Mouse (Mus musculus): Measurements from ENCODE around the gene Il2rb. TPM values are rescaled to one million over a fixed set of nuclear protein-coding genes. Genes with fewer than 3 reads are reported as not detected.

The Il2rb gene
- polyA plus RNA-seq, 1 experiment: 12.8 TPM

DNA sequence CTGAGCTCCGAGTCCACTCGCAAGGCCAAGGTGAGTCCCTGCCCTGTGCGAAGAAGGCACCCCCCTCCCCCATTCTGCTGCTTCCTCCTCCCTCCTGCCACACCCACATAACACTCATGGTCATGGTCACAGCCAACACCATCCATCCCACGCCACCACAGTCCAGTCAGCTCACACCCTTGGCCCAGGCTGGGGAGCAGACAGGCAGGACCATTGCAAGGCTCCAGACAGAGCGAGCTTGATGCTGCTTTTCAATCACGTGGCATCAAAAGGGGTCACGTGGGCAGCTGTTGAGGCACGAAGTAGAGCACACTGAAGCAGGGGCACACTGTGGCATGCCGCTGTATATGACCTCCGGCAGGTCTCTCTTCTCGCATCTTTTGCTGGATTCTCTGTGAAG, 59.4 kb downstream of the Il2rb start:
- WGBS: 88% methylated on average over 11 of the region's 11 CpGs
- no peak overlapping the region for H3K4me3 ChIP-seq (replicated peaks; ENCODE audit: extremely low read depth, low read depth, low read length)
- peaks cover 3% of the 10 kb centered on the region; the same call in 1 of the 2 replicates for H3K4me1 ChIP-seq (ENCODE audit: control insufficient read depth, insufficient read depth, low read length)
- no peak for DNase-seq
- no peak for TF ChIP-seq POLR2A (IDR thresholded peaks at IDR 0.05; ENCODE audit: borderline replicate concordance, extremely low read depth, low read depth, low read length)
- no peak for TF ChIP-seq CTCF (IDR thresholded peaks at IDR 0.05; ENCODE audit: insufficient read depth, low read length)

DNA sequence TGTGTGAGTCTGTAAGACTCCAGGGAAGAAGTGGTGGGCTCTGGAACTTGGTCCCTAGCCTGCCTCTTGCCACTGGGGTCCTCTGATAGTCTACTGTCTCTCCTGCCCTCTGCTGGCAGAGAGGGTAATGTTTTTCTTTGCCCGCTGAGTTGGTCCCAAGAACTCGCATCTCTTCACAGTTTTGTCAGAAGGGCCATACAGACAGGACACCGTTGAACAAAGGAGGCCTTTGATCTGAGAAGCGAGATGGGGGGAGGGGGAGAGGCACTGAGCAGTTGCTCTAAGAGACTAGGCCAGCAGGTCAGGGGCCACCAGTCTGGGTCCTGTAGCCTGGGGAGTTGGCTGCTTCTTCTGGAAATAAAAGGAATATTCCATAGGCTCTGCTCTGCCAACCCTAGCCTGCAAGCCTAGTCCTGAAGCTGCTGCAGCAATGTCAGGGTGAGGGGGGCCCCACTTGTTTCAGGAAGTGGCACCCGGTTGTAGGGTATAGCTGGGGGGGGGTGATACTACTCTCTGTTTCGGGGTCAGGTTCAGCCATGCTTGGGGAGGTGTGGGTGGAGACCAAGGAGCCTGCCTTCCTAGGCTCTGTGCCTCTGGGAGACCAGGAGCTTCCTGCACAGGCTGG, 60.1 kb downstream of the Il2rb start:
- no peak for DNase-seq
- Histone ChIP-seq H3K4me1 (ENCODE audit: control insufficient read depth, insufficient read depth, low read length) (peaks cover 3% of the 10 kb centered on the region; the same call in 1 of the 2 replicates), H3K4me3 (replicated peaks; ENCODE audit: extremely low read depth, low read depth, low read length) (no peak overlapping the region)
- TF ChIP-seq POLR2A (IDR thresholded peaks at IDR 0.05; ENCODE audit: borderline replicate concordance, extremely low read depth, low read depth, low read length) (no peak), CTCF (IDR thresholded peaks at IDR 0.05; ENCODE audit: insufficient read depth, low read length) (peak; percentile 47)
- 47% methylated on average over 6 of the region's 6 CpGs for WGBS

DNA sequence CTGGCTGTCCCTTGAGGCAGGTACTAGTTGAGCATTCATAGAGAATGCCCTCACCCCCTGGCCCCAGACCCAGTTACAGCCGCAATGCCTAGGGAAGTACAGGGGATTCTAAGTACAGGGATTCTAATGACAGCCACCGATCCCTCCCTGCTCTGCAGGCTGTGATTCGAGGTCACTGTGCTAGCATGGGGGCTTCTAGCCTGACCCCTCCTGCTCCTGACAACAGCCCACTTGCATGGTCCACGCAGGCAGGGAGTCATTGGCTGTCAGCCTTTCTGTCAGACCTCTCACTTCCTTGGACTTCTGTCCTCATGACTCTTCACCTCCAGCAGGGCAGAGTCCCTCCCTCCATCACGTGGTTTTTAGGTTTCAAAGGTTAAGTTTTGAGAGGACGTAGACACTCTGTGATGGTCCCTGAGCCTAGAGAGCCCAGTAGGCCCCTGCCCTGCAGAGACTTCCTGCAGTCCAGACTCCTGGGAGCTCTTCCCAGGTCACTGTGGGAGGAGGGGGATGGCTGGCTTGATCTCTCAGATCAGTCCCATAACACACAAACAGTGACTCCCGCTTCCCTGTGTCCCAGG, 63.4 kb downstream of the Il2rb start:
- no peak overlapping the region for H3K4me3 ChIP-seq (replicated peaks; ENCODE audit: extremely low read depth, low read depth, low read length)
- H3K4me1 ChIP-seq (ENCODE audit: control insufficient read depth, insufficient read depth, low read length): 0 out of 2 replicates have a peak, but pooled peaks cover 2% of the 10 kb centered on the region
- 72% methylated on average over 7 of the region's 7 CpGs for WGBS
- DNase-seq: no peak
- TF ChIP-seq CTCF (IDR thresholded peaks at IDR 0.05; ENCODE audit: insufficient read depth, low read length): no peak
- no peak for TF ChIP-seq POLR2A (IDR thresholded peaks at IDR 0.05; ENCODE audit: borderline replicate concordance, extremely low read depth, low read depth, low read length)

DNA sequence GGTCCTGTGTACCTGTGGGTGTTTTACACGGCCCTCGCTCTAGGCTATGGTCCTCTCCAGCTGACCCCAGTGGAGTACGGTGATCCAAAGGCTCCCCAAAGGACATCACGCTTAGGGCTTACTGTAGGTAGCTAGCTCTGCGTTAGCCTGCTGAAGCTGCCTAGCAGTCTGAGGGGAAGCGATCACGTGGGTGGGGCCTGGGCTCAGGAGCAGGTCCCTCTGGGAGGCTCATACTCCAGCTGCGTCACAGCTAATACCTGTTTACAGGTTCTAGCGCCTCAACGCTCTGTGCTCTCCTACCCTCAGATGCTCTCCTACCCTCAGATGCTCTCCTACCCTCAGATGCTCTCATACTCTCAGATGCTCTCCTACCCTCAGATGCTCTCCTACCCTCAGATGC, 64.2 kb downstream of the Il2rb start:
- H3K4me3 ChIP-seq (replicated peaks; ENCODE audit: extremely low read depth, low read depth, low read length): no peak overlapping the region

DNA sequence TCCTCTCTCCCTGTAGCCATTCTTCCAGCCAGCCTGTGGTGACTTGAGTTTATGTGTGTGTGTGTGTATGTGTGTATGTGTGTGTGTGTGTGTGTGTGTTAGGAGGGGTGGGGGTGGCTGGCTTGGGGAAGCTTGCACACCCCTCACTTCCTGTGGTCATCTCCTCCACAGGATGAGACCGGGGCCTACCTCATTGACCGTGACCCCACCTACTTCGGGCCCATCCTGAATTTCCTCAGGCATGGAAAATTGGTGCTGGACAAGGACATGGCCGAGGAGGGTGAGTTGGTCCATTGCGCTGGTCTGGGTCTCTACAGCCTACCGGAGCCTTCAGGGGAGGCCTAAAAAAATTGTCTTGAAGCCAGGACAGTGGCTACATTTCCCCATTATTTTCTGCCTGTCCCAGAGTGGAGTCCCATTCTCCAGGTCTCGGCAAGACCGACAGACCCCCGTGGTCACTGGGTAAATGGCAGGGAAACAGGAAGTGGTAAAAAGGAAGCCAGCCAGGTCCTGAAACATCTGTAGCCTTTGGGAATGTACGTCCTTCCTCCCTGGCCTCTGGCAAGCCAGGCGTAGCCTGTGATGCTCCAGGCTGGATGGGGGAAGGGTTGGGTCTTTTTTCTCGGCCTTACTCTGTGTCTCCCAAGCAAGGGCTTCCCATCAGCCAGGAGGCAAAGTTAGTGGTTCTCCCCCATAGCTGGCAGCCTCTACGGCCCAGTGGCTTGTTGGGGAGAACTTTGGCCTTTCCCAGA, 65.0 kb downstream of the Il2rb start:
- no peak for DNase-seq
- Histone ChIP-seq H3K4me3 (replicated peaks; ENCODE audit: extremely low read depth, low read depth, low read length) (no peak overlapping the region), H3K4me1 (ENCODE audit: control insufficient read depth, insufficient read depth, low read length) (0 out of 2 replicates have a peak, but pooled peaks cover 2% of the 10 kb centered on the region)
- TF ChIP-seq POLR2A (IDR thresholded peaks at IDR 0.05; ENCODE audit: borderline replicate concordance, extremely low read depth, low read depth, low read length): no peak
- 64% methylated on average over 13 of the region's 13 CpGs for WGBS

More for the DNA sequence above, 64.2 kb downstream of the Il2rb start:
- WGBS: 89% methylated on average over 10 of the region's 10 CpGs
- DNase-seq: no peak
- TF ChIP-seq CTCF (IDR thresholded peaks at IDR 0.05; ENCODE audit: insufficient read depth, low read length) (no peak), POLR2A (IDR thresholded peaks at IDR 0.05; ENCODE audit: borderline replicate concordance, extremely low read depth, low read depth, low read length) (no peak)
- H3K4me1 ChIP-seq (ENCODE audit: control insufficient read depth, insufficient read depth, low read length): 0 out of 2 replicates have a peak, but pooled peaks cover 2% of the 10 kb centered on the region

Other genes with a start within 250 kb of the Il2rb start
- 8.4 and 9.5 TPM in 2 replicates for gene Csf2rb2, start 189.6 kb downstream of the Il2rb start, polyA plus RNA-seq (2012; rRNA removed)
- 27.2 and 27.4 TPM in 2 replicates for gene Csf2rb, start 169.5 kb downstream of the Il2rb start, polyA plus RNA-seq (2012; rRNA removed)
- not detected in 2 replicates for gene Tex33, start 99.4 kb downstream of the Il2rb start, polyA plus RNA-seq (2012; rRNA removed)
- 122 and 136 TPM in 2 replicates for gene Tst, start 89.4 kb downstream of the Il2rb start, polyA plus RNA-seq (2012; rRNA removed)
- gene Mpst, start 88.9 kb downstream of the Il2rb start, polyA plus RNA-seq (2012; rRNA removed): 136 and 145 TPM in 2 replicates
- gene Kctd17, start 66.7 kb downstream of the Il2rb start, polyA plus RNA-seq (2012; rRNA removed): 114 and 128 TPM in 2 replicates
- gene Tmprss6, start 26.6 kb downstream of the Il2rb start, polyA plus RNA-seq (2012; rRNA removed): 0.33 and 1.2 TPM in 2 replicates
- 22.9 and 23.0 TPM in 2 replicates for gene C1qtnf6, start 36.1 kb upstream of the Il2rb start, polyA plus RNA-seq (2012; rRNA removed)
- gene Sstr3, start 49.4 kb upstream of the Il2rb start, polyA plus RNA-seq (2012; rRNA removed): 0.02 and 0.03 TPM in 2 replicates
- gene Rac2, start 77.5 kb upstream of the Il2rb start, polyA plus RNA-seq (2012; rRNA removed): 145 and 187 TPM in 2 replicates
- 42.8 and 45.5 TPM in 2 replicates for gene Cyth4, start 101.8 kb upstream of the Il2rb start, polyA plus RNA-seq (2012; rRNA removed)
- gene Elfn2, start 223.5 kb upstream of the Il2rb start, polyA plus RNA-seq (2012; rRNA removed): 0.02 and 0.09 TPM in 2 replicates

All from lung, adult 2 months (tissue).